Mouse (Mus musculus) embryonic fibroblast, embryonic 13.5 days (primary cell): ENCODE results near the gene Hint2.

Source experiments
- CTCF ChIP-seq: IDR thresholded peaks from 2 replicates; pipeline ENCODE4 v1.5.1; 2011; ENCODE audit warnings: mild to moderate bottlenecking, control low read depth, low read length, moderate library complexity, borderline replicate concordance; ENCODE audit not compliant: insufficient read depth
- POLR2A ChIP-seq: IDR thresholded peaks from 2 replicates; pipeline ENCODE4 v1.6.1; 2011; ENCODE audit warnings: low read depth, mild to moderate bottlenecking, control low read depth, low read length, moderate library complexity

- TF ChIP-seq CTCF, result no peak
- TF ChIP-seq POLR2A, result no peak
Measured at GRCm38 (mm10) chr4:43612534-43612933, 43.7 kb downstream of the Hint2 start.
